Mouse (Mus musculus) urinary bladder, postnatal 14 days (tissue): ENCODE results near the gene Gm17657.

ENCODE experiments used
- DNase-seq: peaks from one replicate; pipeline ENCODE4 v3.0.0; 2021; ENCODE audit warnings: low spot score

The Gm17657 gene

GRCm38 (mm10) chr17:29549543-29550428, at the start of gene Gm17657, which contains the start of gene Tbc1d22b:
Gene Gm17657, minus strand, starts transcription at chr17:29549638.
Gene Tbc1d22b, plus strand, starts transcription at chr17:29549785.
- peak; percentile 97 for DNase-seq

- DNase-seq: no peak
Observed at GRCm38 (mm10) chr17:29599051-29599450, 49.6 kb upstream of the Gm17657 start.

GRCm38 (mm10) chr17:29596771-29597132, 47.3 kb upstream of the Gm17657 start:
- no peak for DNase-seq

GRCm38 (mm10) chr17:29595891-29596770, 46.7 kb upstream of the Gm17657 start:
- no peak for DNase-seq

- DNase-seq: no peak
Observed at GRCm38 (mm10) chr17:29589221-29589898, 39.9 kb upstream of the Gm17657 start.

- no peak for DNase-seq
Observed at GRCm38 (mm10) chr17:29586921-29587320, 37.5 kb upstream of the Gm17657 start.

- no peak for DNase-seq
Observed at GRCm38 (mm10) chr17:29585446-29585845, 36.0 kb upstream of the Gm17657 start.

- DNase-seq: no peak
Observed at GRCm38 (mm10) chr17:29584737-29585136, 35.3 kb upstream of the Gm17657 start.

GRCm38 (mm10) chr17:29584306-29584705, 34.9 kb upstream of the Gm17657 start:
- no peak for DNase-seq

- no peak for DNase-seq
Observed at GRCm38 (mm10) chr17:29583569-29583968, 34.1 kb upstream of the Gm17657 start.

GRCm38 (mm10) chr17:29579579-29580126, 30.2 kb upstream of the Gm17657 start:
- DNase-seq: no peak

GRCm38 (mm10) chr17:29569831-29570230, 20.4 kb upstream of the Gm17657 start:
- DNase-seq: no peak

GRCm38 (mm10) chr17:29568435-29568834, 19.0 kb upstream of the Gm17657 start:
- DNase-seq: no peak

GRCm38 (mm10) chr17:29565521-29565920, 16.1 kb upstream of the Gm17657 start:
- DNase-seq: no peak

GRCm38 (mm10) chr17:29558476-29558875, 9.0 kb upstream of the Gm17657 start:
- DNase-seq: no peak

- DNase-seq: peak; percentile 71
Observed at GRCm38 (mm10) chr17:29556893-29557292, 7.5 kb upstream of the Gm17657 start.

- no peak for DNase-seq
Observed at GRCm38 (mm10) chr17:29556456-29556855, 7.0 kb upstream of the Gm17657 start.

- no peak for DNase-seq
Observed at GRCm38 (mm10) chr17:29554176-29554575, 4.7 kb upstream of the Gm17657 start.

GRCm38 (mm10) chr17:29552162-29552732, 2.8 kb upstream of the Gm17657 start, which contains the start of gene Tmem217:
Gene Tmem217, minus strand, starts transcription at chr17:29552385.
- no peak for DNase-seq

- no peak for DNase-seq
Observed at GRCm38 (mm10) chr17:29551019-29551418, 1.6 kb upstream of the Gm17657 start.

- no peak for DNase-seq
Observed at GRCm38 (mm10) chr17:29548994-29549393, 444 bp downstream of the Gm17657 start.
